Mouse (Mus musculus): Measurements from ENCODE around the gene Scaf4. TPM values are rescaled to one million over a fixed set of nuclear protein-coding genes. Genes with fewer than 3 reads are reported as not detected.

Gene Scaf4
- total and polyA plus RNA-seq, 2 experiments from 2014 or later, result 15.7 to 16.9 TPM

DNA sequence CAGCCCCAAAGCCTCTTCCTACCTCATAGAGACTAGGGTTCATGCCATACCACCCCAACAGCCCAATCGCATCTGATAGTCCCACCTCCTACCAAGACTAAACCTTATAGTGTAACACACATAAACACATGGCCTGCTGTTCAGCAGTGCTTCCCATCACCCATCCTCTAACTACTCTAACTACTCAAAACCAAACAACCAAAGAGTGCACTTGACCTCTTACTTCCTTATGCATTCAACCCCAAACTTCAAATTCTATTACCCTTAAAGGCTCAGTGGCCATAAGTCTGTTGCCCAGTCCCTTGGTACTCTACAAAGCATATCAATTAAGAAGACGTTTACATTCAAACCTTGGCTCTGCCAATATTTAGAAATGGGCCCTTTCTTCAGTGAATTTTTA is 3.8 kb downstream of the Scaf4 start:
- ATAC-seq, result no peak
- TF ChIP-seq CTCF (IDR thresholded peaks at IDR 0.05; ENCODE audit: low read depth), result no peak
- Histone ChIP-seq H3K4me2 (ENCODE audit: low read depth) (no peak overlapping the region), H3K9ac (no peak overlapping the region), H3K4me3 (ENCODE audit: low read depth, low read length) (no peak overlapping the region), H3K36me3 (ENCODE audit: insufficient read depth) (no peaks in the 10 kb centered on the region), H3K4me1 (ENCODE audit: insufficient read depth) (peaks cover 6% of the 10 kb centered on the region; the same call in 1 of the 2 replicates), H3K27ac (ENCODE audit: low read depth, low read length) (no peak overlapping the region), H3K9me3 (ENCODE audit: low read length) (no peaks in the 10 kb centered on the region), H3K27me3 (ENCODE audit: insufficient read depth, low read length) (no peaks in the 10 kb centered on the region)
- DNase-seq, result no peak
- WGBS, result 70% methylated on average over 2 of the region's 2 CpGs

DNA sequence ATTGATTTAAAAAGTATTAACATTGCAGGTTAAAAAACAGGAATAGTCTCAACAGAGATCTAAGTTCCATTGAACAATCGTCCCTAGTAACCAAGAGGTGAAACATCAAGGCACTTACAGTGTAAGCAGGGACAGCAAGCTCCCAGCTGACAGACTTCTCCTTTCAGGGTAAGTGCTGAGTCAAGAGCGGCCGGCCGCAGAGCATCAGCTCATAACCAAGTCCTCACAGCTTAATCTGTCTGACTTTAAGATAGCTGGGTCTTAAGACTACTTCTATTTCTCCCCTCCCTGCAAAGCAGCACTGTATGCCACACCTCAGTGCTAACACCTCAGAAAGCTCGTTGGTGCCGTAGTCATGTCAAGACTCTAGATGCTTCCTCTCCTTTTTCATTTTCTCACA is 5.2 kb downstream of the Scaf4 start:
- Histone ChIP-seq H3K4me1 (ENCODE audit: insufficient read depth) (peaks cover 6% of the 10 kb centered on the region; the same call in 1 of the 2 replicates), H3K27me3 (ENCODE audit: insufficient read depth, low read length) (no peaks in the 10 kb centered on the region), H3K27ac (ENCODE audit: low read depth, low read length) (no peak overlapping the region), H3K36me3 (ENCODE audit: insufficient read depth) (no peaks in the 10 kb centered on the region), H3K4me3 (ENCODE audit: low read depth, low read length) (no peak overlapping the region), H3K9me3 (ENCODE audit: low read length) (no peaks in the 10 kb centered on the region), H3K4me2 (ENCODE audit: low read depth) (no peak overlapping the region), H3K9ac (peak overlapping the region; percentile 4; the same call in 1 of the 2 replicates)
- no peak for ATAC-seq
- WGBS, result 68% methylated on average over 6 of the region's 6 CpGs
- no peak for TF ChIP-seq CTCF (IDR thresholded peaks at IDR 0.05; ENCODE audit: low read depth)
- DNase-seq, result no peak

DNA sequence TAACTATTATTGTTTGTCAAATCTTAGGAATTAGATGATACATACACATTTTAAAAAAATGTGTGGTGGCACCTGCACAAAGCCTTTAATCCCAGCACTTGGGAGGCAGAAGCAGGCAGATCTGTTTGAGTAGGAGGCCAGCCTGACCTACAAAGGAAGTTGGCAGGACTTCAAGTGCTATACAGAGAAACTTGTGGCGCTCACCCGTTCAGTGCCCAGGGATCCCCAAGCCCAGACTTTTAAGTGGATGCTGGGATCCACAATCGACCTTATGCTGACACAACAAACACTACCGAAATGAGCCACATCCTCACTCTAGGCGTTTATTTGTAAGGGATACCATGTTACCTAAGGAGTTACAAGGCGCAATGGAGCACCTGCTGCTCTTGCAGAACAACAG is 8.8 kb downstream of the Scaf4 start:
- Histone ChIP-seq H3K36me3 (ENCODE audit: insufficient read depth) (no peaks in the 10 kb centered on the region), H3K4me3 (ENCODE audit: low read depth, low read length) (no peak overlapping the region), H3K4me1 (ENCODE audit: insufficient read depth) (no peaks in the 10 kb centered on the region), H3K9me3 (ENCODE audit: low read length) (no peaks in the 10 kb centered on the region), H3K27ac (ENCODE audit: low read depth, low read length) (no peak overlapping the region), H3K27me3 (ENCODE audit: insufficient read depth, low read length) (no peaks in the 10 kb centered on the region), H3K4me2 (ENCODE audit: low read depth) (no peak overlapping the region), H3K9ac (no peak overlapping the region)
- ATAC-seq (no peak), DNase-seq (no peak)
- 79% methylated on average over 6 of the region's 6 CpGs for WGBS
- no peak for TF ChIP-seq CTCF (IDR thresholded peaks at IDR 0.05; ENCODE audit: low read depth)

DNA sequence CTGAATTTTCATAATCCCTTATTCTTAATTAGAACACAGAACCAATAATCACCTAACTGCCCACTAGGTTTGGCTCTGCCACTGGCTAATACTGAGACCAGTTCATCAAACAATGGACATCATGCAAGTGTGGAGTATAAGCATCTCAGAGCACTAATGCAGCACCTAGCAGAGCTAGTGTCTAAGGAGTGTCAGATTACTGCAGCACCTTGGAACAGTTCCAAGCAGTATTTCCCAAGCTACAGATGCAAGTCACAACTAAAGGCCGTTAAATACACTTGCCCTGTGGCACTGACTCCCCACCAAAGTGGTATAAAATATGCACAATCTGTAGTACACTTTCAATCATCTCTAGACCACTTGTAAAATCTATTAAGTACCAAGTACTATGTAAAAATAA is 17.7 kb downstream of the Scaf4 start:
- ATAC-seq, result no peak

DNA sequence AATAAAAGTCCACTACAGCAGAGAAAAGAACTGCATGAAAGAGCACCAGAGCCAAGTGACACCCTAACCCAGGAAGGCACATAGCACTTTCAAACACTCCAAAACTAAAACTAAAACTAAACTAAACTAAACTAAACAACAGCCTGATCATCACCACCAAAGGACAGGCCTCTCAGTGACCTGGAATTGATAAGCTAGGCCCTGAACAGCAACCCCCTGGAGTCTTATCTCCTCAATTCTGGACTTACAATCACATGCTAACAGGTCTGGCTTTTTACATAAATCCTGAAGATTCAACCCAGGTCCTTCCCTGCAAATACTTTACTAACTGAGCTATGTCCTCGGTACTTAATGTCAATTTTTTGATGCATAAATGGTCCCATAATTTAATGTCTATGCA is 19.2 kb downstream of the Scaf4 start:
- TF ChIP-seq CTCF (IDR thresholded peaks at IDR 0.05; ENCODE audit: low read depth), result no peak
- Histone ChIP-seq H3K4me2 (ENCODE audit: low read depth) (no peak overlapping the region), H3K27ac (ENCODE audit: low read depth, low read length) (no peak overlapping the region), H3K36me3 (ENCODE audit: insufficient read depth) (0 out of 2 replicates have a peak, but pooled peaks cover 6% of the 10 kb centered on the region), H3K9ac (no peak overlapping the region), H3K4me3 (ENCODE audit: low read depth, low read length) (no peak overlapping the region), H3K27me3 (ENCODE audit: insufficient read depth, low read length) (no peaks in the 10 kb centered on the region), H3K9me3 (ENCODE audit: low read length) (no peaks in the 10 kb centered on the region), H3K4me1 (ENCODE audit: insufficient read depth) (no peaks in the 10 kb centered on the region)
- WGBS, result 84% methylated on average over 1 of the region's 1 CpGs
- ATAC-seq (no peak), DNase-seq (no peak)

More for the DNA sequence above, 17.7 kb downstream of the Scaf4 start:
- no peaks in the 10 kb centered on the region for H3K4me1 ChIP-seq (ENCODE audit: insufficient read depth)
- no peaks in the 10 kb centered on the region for H3K9me3 ChIP-seq (ENCODE audit: low read length)
- 10% methylated on average over 1 of the region's 1 CpGs for WGBS
- no peak overlapping the region for H3K27ac ChIP-seq (ENCODE audit: low read depth, low read length)
- H3K27me3 ChIP-seq (ENCODE audit: insufficient read depth, low read length), result no peaks in the 10 kb centered on the region
- no peak overlapping the region for H3K4me2 ChIP-seq (ENCODE audit: low read depth)
- H3K9ac ChIP-seq, result no peak overlapping the region
- no peak for TF ChIP-seq CTCF (IDR thresholded peaks at IDR 0.05; ENCODE audit: low read depth)
- no peaks in the 10 kb centered on the region for H3K36me3 ChIP-seq (ENCODE audit: insufficient read depth)
- DNase-seq, result no peak
- no peak overlapping the region for H3K4me3 ChIP-seq (ENCODE audit: low read depth, low read length)

DNA sequence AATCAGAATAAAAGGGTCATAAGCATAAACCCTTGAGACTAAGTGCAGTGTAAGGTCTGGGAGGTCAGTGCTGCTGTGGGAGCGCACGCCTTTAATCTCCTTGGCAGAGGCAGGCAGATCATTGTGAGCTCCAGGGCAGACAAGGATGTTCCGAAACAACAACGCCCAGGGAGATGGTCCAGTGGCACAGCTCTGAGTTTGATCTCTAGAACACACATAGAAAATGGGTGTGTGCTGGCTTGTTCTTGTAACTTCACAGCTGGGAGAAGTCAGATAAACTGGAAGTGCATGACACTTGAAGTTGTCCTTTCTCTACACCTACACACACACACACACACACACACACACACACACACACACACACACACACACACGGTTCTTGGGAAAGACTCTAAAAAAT is 20.3 kb downstream of the Scaf4 start:
- Histone ChIP-seq H3K4me2 (ENCODE audit: low read depth) (no peak overlapping the region), H3K4me1 (ENCODE audit: insufficient read depth) (no peaks in the 10 kb centered on the region), H3K36me3 (ENCODE audit: insufficient read depth) (peaks cover 14% of the 10 kb centered on the region), H3K27ac (ENCODE audit: low read depth, low read length) (no peak overlapping the region), H3K4me3 (ENCODE audit: low read depth, low read length) (no peak overlapping the region), H3K9ac (no peak overlapping the region), H3K9me3 (ENCODE audit: low read length) (no peaks in the 10 kb centered on the region), H3K27me3 (ENCODE audit: insufficient read depth, low read length) (no peaks in the 10 kb centered on the region)
- WGBS, result 84% methylated on average over 5 of the region's 5 CpGs
- ATAC-seq, result no peak
- DNase-seq, result no peak
- TF ChIP-seq CTCF (IDR thresholded peaks at IDR 0.05; ENCODE audit: low read depth), result no peak

DNA sequence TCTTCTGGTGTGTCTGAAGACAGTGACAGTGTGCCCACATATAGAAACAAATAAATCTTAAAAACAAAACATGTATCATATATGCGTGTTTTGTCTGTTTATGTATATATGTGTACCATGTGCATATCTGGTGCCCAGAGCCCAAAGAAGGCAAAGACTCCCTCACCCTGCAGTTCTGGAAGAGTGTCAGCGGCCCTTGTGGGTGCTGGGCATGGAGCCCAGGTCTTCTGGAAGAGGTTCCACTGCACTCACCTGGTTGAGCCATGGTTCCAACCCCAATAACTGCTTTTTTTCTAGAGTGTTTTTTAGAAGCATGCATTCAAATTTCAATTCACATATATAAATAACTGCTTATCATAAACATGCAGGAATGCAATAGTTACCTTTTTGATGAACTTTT is 22.5 kb downstream of the Scaf4 start:
- WGBS, result 95% methylated on average over 2 of the region's 2 CpGs
- Histone ChIP-seq H3K4me3 (ENCODE audit: low read depth, low read length) (no peak overlapping the region), H3K27me3 (ENCODE audit: insufficient read depth, low read length) (no peaks in the 10 kb centered on the region), H3K27ac (ENCODE audit: low read depth, low read length) (no peak overlapping the region), H3K9me3 (ENCODE audit: low read length) (no peaks in the 10 kb centered on the region), H3K36me3 (ENCODE audit: insufficient read depth) (peaks cover 30% of the 10 kb centered on the region), H3K9ac (no peak overlapping the region), H3K4me2 (ENCODE audit: low read depth) (no peak overlapping the region), H3K4me1 (ENCODE audit: insufficient read depth) (no peaks in the 10 kb centered on the region)
- DNase-seq, result no peak
- no peak for ATAC-seq
- TF ChIP-seq CTCF (IDR thresholded peaks at IDR 0.05; ENCODE audit: low read depth), result no peak

DNA sequence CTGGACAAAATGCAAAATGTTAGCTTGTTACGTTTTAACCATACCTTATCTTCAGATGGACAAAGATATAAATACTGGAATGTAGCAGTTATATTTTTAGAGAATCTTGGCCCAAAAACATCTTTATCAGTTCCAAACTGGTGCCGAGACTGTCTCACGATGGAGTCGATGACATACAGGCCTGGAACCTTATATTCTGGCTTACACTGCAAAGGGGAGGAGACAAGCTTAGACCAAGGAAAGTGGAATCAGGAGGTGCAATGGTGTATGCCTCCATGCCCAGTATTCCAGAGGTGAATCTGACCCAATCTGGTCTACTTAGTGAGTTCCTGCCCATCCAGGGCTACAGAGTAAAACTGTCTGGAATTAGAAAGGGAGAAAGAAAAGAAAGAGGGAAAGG is 24.2 kb downstream of the Scaf4 start:
- Histone ChIP-seq H3K9ac (no peak overlapping the region), H3K4me2 (ENCODE audit: low read depth) (no peak overlapping the region), H3K9me3 (ENCODE audit: low read length) (no peaks in the 10 kb centered on the region), H3K27me3 (ENCODE audit: insufficient read depth, low read length) (no peaks in the 10 kb centered on the region), H3K4me1 (ENCODE audit: insufficient read depth) (no peaks in the 10 kb centered on the region), H3K36me3 (ENCODE audit: insufficient read depth) (peaks cover 36% of the 10 kb centered on the region), H3K4me3 (ENCODE audit: low read depth, low read length) (no peak overlapping the region), H3K27ac (ENCODE audit: low read depth, low read length) (no peak overlapping the region)
- TF ChIP-seq CTCF (IDR thresholded peaks at IDR 0.05; ENCODE audit: low read depth), result no peak
- 90% methylated on average over 4 of the region's 4 CpGs for WGBS
- DNase-seq, result no peak
- no peak for ATAC-seq

All from forebrain, postnatal 0 days (tissue).